Mouse (Mus musculus) embryo, embryonic 10 days (tissue): ENCODE results near the gene Tmtc2.

Source experiments
- DNase-seq: peaks from one replicate; pipeline ENCODE4 v3.0.0-alpha.2; 2015; ENCODE audit warnings: low spot score

Gene Tmtc2

DNA sequence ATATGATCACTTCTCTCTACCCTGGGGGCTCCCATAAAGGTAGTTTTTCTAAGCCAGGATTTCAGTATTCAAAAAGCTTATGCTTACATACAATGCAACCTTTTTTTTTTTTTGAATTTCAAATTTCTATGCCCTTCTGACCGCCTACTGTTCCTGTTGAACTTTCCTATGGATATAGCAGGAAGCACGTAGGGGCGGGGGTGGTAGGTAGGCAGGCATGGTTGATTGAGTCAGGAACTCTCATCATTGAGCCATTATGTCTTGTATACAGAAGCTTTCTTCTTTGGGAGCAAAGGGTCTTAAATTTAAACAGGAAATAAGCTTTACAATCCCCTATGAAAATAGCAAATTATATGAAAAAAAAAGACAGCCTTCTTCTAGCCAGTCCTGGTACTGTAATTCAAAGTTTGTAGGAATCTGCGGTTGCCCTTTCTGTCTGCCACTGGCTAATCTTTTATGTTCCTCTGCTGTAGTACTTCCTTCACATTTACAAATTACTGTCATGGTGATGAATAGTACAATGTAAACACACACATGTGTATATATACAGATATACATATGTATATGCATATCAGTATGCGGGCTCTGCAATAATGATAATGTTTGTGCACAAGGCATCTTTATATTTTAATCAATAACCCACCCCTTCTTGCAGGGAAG, 405.7 kb downstream of the Tmtc2 start:
- DNase-seq, result no peak

DNA sequence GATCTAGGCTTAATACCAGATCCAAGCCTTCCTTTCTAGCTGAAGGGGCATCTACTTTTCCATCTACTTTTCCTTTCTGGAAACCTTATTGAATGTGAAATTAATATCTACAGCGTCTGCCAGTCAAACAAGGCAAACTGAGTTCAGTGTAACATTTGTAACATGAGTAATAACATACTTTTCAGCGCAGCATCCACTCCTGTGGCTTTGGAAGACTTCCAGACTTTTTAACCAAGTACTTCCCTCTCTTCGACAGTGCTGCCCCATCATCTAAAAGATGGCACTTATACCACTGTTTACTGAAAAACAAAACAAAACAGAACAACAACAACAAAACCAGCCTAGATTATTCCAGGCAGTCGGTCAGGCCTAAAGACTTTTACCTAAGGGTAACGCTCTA, 409.0 kb downstream of the Tmtc2 start:
- DNase-seq, result no peak

DNA sequence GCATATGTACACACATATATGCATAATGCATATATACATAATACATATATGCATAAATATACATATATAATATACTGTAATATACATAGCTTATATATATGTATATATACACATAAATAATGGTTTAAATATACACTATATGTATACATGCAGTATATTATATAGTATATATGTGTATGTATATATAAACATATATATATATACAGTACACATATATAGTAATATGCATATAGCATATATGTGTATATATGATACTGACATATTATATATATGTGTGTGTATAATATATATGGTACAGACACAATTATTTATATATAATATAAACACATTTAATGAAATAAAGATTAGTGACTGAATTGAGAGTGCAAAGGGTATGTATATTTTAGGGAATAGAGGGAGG, 420.5 kb downstream of the Tmtc2 start:
- no peak for DNase-seq

GRCm38 (mm10) chr10:105144382-105144781, 429.9 kb downstream of the Tmtc2 start:
- DNase-seq, result peak; percentile 13

DNA sequence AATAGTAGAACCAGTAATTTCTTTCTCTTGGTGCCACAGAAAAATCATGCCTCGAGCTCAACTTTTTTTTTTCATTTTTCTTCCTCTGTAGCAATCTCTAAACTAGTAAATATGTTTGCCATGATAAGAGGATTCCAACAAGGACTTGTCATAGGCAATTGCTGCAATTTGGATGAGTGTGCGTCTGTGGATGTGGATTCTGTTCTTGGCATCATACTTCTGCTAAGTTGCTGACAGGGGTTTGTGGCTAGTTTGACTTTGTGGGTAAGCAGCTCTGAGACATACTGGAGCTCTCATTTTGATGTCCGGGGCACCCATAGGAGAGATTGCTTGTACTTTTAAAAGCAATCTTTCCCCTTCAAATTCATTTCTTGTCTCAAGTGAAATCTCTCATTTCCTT, 432.1 kb downstream of the Tmtc2 start:
- DNase-seq, result no peak
